Mouse (Mus musculus) right cerebral cortex, postnatal 4 days (tissue): ENCODE data around the gene Gm20547.

ENCODE experiments used
- DNase-seq: peaks from one replicate; pipeline ENCODE4 v3.0.0-alpha.2; 2022

Gm20547 gene

GRCm38 (mm10) chr17:34895724-34896123 lies 13.9 kb upstream of the Gm20547 start:
- DNase-seq: no peak

DNA sequence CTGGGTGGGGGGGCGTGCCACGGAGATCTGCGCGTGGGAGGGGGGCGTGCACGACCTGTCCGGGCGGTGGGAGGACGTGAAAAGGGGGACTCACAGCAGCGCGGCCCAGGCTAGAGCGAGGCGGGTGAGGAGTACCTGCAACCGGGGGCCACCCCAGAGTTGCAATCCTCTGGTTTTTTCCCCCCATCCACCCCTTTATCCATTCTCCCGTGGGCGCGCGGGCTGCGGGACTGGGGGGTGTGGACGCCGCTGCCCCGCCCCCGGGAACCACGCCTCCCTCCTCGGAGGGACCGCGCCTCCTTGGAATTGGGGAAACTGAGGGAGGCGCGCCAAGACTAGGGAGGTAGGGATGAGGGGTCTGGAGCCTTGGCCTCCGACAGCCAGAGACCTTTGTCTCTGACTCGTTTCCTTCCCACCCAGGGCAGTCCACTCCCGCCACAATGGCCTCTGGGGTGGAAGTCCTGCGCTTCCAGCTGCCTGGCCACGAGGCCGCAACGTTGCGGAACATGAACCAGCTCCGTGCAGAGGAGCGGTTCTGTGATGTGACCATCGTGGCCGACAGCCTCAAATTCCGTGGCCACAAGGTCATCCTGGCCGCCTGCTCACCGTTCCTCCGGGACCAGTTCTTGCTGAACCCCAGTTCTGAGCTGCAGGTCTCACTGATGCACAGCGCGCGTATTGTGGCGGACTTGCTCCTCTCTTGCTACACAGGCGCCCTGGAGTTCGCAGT lies 13.1 kb upstream of the Gm20547 start:
- peak; percentile 66 for DNase-seq

GRCm38 (mm10) chr17:34894074-34894597 lies 12.3 kb upstream of the Gm20547 start:
- DNase-seq: peak; percentile 98

DNA sequence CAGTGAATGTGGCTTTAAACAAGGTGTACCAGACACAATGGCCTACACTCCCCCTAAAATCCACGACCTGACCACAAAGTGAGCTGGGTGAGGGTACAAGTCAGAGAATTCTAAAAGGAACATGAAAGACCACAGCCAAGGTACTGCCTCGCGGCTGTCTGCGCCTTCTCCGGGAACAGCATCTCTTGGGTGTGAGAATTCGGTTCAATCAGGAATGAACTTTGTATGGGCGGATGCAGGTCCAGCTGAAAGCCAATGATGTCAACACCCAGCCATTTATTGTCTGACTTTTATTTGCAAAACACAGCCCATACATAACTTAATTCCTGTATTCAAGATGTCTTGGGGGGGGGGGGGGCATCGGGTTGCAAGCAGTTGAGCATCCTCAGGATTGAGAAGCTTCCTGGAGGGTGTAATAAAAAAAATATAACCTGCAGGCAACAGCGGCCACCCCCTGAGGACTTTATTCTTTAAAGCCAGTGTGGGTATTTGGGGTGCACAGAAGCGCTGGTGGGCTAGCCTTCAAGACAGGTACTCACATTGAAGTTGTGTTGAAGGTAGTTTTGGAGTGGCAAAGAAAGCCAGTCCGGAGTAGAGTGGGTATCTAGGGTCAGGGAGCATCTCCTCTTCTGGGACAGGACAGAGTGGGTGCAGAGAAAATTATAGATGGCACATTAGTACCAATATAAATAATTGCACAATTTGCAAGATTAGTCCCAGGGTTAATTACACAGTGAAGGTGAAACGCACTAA lies 11.4 kb upstream of the Gm20547 start:
- DNase-seq: no peak

- no peak for DNase-seq
These were observed 9.5 kb upstream of the Gm20547 start for GRCm38 (mm10) chr17:34891377-34891776.

DNA sequence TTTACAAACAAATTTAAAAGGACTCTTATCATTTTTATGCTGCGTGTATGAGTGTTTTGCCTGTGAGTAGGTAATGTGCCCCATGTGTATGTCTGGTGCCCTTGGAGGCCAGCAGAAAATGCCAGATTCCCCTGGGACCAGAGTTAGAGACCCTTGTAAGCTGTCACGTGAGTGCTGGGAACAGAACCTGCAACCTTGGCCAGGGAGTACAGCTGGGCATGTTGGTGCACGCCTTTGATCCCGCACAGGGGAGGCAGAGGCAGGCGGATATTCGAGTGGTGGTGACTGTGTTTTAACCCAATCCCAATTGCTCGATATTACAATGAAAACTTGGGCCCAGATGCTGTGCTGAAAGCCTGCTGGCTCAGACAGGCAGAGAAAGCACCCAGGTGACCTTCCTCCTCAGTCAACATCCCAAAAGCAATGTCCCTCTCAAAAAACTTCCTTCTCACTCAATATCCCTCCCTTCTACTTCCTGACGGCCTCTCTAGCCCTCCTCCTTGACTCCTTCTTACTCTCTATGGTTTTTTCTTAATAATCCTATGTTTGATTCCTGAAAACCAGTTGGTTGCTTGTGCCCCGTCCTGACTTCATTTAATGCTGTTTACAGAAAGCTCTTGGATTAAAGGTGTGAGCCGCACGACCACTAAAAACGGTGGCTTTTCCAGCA lies 8.4 kb upstream of the Gm20547 start:
- DNase-seq: no peak

- DNase-seq: no peak
These were observed 6.1 kb upstream of the Gm20547 start for GRCm38 (mm10) chr17:34887942-34888341.

GRCm38 (mm10) chr17:34885615-34886014 lies 3.8 kb upstream of the Gm20547 start:
- DNase-seq: no peak

DNA sequence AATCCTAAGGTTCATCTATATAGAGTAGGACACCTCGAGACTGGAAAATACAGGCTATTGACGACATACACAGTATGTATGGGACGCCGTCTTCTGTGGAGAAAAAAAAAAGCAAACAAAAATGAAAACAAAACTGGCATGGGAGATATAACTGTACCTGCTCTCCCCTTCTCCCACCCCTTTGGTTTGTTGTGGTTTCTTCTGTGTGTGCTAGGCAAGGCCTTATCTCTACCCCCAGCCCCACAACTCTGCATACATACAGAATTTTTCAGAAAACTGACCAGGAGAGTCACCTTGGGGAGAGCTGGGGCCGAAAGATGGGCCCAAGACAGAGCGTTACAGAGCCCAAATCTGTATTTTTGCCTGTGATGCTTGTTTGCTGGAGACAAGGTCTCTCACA lies 2.9 kb upstream of the Gm20547 start:
- no peak for DNase-seq

GRCm38 (mm10) chr17:34883332-34883731 lies 1.5 kb upstream of the Gm20547 start:
- DNase-seq: no peak

- DNase-seq: no peak
These were observed 676 bp downstream of the Gm20547 start for GRCm38 (mm10) chr17:34881166-34881565.

- DNase-seq: no peak
These were observed 2.4 kb downstream of the Gm20547 start, which contains the start of gene Zbtb12 for GRCm38 (mm10) chr17:34879336-34879879. Gene Zbtb12 (plus strand): TSS chr17:34879483.

DNA sequence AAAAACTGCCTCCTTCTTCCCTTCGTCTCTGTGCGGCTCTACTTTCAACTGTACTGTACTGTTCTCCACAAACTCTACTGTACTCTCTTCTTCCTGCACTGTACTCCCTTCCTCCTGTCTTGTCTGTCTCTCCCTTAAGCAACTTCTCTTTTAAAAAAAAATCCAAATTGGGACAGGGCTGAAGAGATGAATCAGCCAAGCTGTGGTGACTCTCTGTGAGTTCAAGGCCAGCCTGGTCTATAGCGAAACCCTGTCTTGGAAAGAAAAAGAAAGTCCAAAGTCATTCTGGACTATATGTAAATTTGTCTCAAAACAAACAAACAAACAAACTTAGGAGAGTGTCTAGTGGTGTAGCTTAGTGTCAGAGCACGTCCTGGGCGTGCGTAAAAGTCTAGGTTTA lies 7.5 kb downstream of the Gm20547 start:
- DNase-seq: no peak

DNA sequence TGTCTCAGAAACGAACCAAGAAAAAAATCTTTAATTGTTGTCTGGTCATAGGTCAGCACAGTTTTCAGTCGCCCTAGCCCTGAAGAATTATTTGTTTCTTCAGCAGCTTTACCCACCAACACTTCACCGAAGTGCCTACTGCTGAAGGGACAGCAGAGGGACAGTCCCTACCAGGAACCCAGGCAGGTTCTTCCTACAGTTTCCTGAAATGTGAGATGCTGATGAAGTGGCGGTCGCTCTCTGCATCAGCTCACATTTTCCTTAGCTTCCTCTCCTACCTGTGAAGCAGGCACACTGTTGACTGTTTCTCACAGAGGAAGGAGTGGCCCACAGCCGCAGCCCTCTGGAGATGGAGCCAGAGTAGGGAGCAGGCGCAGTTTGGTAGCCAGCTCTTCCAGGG lies 15.9 kb downstream of the Gm20547 start:
- no peak for DNase-seq

- no peak for DNase-seq
These were observed 19.3 kb downstream of the Gm20547 start, which contains the start of gene Cfb for GRCm38 (mm10) chr17:34862416-34863081. Gene Cfb (minus strand): TSS chr17:34862518.

DNA sequence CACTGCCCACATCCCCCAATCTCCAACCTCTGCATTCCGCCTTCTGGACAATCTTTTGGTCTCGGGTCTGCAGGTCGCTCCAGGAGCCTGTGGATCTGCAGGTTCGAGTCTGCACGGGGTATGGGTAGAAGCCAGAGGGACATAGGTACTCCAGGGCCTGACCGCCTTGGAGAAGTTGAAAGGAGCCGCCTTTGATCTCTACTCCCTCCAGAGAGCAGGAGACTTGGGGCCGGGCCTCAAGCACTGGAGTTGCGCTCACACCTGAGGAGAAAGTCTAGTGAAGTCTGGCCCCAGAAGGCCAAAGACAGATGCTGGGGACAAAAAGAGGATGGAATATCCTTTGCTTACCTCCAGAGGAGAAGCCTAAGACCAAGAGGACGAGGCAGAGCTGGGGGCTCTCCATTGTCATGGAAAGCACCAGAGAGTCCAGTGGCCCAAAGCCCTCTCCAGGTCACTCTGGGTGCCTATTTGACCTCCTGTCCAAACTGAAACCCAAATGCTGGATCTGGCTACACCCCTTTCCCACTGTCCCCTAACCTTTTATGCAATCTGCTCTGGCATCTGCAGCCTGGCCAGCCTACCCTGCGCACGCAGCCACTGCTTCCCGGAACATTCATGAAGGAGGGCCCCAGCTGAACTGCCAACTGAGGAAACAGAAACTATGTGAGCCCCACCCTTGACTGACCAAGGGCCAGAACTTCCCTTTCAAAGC lies 20.0 kb downstream of the Gm20547 start:
- DNase-seq: no peak

DNA sequence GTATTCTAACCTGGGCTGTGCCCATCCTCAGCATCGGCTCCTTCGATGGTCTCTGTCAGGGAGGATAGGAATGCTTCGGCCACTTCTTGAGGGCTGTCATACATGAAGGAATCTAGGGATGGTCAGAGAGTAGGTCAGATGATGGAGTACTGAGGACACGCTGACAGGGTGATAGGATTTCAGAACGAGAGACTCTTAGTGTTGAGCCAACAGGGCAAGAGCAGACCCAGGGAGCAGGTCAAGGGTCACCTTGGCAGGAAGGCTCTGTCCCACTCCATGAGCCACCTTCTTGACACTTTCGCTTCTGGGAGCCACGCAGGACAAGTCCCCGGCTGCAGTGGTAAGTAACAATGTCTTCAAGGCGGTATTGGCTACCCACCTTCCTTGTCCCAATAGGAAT lies 21.3 kb downstream of the Gm20547 start:
- DNase-seq: no peak

DNA sequence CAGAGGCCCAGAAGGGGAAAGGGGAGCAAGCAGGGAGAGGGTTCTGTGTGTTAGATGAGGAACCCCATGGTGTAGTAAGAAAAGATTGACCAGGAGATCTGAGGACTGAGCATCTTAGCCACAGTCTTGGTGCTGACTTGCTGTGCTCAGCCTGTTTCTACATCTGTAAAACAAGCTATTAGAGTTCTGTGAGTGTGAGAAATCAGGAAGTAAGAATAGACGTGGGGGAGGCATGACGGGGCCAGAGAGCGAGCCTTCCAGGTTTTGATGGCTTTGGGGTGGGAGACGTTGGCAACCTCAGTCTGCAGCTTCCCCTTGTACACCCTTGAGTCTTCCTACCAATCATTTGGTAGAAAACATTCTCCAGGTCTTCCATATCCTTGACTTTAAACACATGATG lies 23.2 kb downstream of the Gm20547 start:
- DNase-seq: no peak

DNA sequence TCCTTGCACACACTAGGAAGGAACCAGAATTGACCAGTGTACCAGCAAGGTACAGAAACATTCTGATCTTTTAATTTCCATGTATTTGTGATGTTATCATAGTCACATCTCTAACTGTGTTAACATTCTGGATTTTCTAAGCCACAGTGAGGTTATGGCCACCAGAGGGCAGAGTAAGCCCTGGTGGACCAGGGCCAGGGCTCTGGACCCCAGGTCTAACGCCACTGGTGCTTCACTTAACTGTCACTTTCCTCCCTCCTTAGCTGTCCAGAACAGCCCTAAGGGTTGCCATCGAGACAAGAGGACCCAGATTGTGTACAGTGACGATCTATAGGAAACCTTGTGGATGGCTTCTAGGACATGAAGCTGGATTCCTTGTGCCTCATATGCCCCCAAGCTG lies 26.0 kb downstream of the Gm20547 start:
- peak; percentile 47 for DNase-seq

- no peak for DNase-seq
These were observed 27.1 kb downstream of the Gm20547 start for GRCm38 (mm10) chr17:34854761-34855160.

GRCm38 (mm10) chr17:34853511-34853910 lies 28.3 kb downstream of the Gm20547 start:
- DNase-seq: no peak
